Mouse (Mus musculus) thymus, adult 2 months (tissue): Measurements from ENCODE around the gene Scfd2. TPM values are rescaled to one million over a fixed set of nuclear protein-coding genes. Genes with fewer than 3 reads are reported as not detected.

Experiments
- DNase-seq: peaks from one replicate; pipeline ENCODE4 v3.0.0; 2021
- H3K27ac ChIP-seq: fragments of 200-500 bp; 2 replicates; pipeline ENCODE4 v1.5.1; 2012; ENCODE audit warnings: low read length, control low read depth; ENCODE audit not compliant: control insufficient read depth, insufficient read depth
- H3K27me3 ChIP-seq: fragments of 200-500 bp; 2 replicates; pipeline ENCODE4 v1.6.1; 2012; ENCODE audit warnings: mild to moderate bottlenecking, low read length, moderate library complexity, mixed read lengths; ENCODE audit not compliant: control insufficient read depth, insufficient read depth
- H3K36me3 ChIP-seq: fragments of 200-500 bp; 2 replicates; pipeline ENCODE4 v1.6.1; 2012; ENCODE audit warnings: mild to moderate bottlenecking, low read length, moderate library complexity; ENCODE audit not compliant: control insufficient read depth, insufficient read depth
- H3K4me1 ChIP-seq: fragments of 200-500 bp; replicated peaks from 2 replicates; pipeline ENCODE4 v1.6.1; 2012; ENCODE audit warnings: low read length; ENCODE audit not compliant: control insufficient read depth, insufficient read depth
- H3K4me3 ChIP-seq: fragments of 200-500 bp; 2 replicates; pipeline ENCODE4 v1.5.1; 2012; ENCODE audit warnings: mild to moderate bottlenecking, low read length, control low read depth, moderate library complexity; ENCODE audit not compliant: control insufficient read depth, insufficient read depth
- CTCF ChIP-seq: fragments of 200-500 bp; IDR thresholded peaks from 2 replicates; pipeline ENCODE4 v1.5.1; 2012; ENCODE audit warnings: mild to moderate bottlenecking, control low read depth, low read length, moderate library complexity, borderline replicate concordance; ENCODE audit not compliant: control insufficient read depth, poor library complexity, insufficient read depth; ENCODE audit errors: extremely low read depth
- POLR2A ChIP-seq: fragments of 200-500 bp; IDR thresholded peaks from 2 replicates; pipeline ENCODE4 v1.6.1; 2012; ENCODE audit warnings: mild to moderate bottlenecking, low read length, control low read depth, moderate library complexity; ENCODE audit not compliant: control insufficient read depth, poor library complexity, insufficient read depth; ENCODE audit errors: extremely low read depth
- WGBS: fragments of 180-500 bp; shearing (Covaris S2); methylation state at CpG from one replicate; pipeline ENCODE4 v1.1.7; 2018; 5-methylcytosine and 5-hydroxymethylcytosine counted together
- polyA plus RNA-seq: library from polyadenylated mRNA; depleted of rRNA; stranded (reverse); fragments of >200 nt; gene quantifications from 2 replicates; pipeline ENCODE4 v1.2.3, GENCODE M21; 2012

Scfd2 gene
- polyA plus RNA-seq, 1 experiment: 14.5 TPM

DNA sequence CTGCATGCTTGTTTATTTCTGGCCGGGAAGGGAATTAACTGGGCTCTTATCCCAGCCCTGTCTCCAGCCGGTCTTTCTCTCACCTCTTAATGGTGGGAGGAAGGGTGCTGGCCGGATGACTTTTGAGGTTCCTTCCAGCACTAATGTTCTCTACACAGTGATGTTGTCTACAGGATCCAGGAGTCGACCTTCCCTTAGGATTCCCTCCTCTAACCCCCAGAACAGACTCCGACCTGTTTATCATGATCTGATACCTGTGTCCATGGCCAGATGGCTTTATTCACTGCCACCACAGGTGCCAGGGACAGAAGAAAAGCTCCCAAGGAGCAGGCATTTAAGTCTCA lies 265.1 kb downstream of the Scfd2 start:
- no peak for TF ChIP-seq POLR2A
- TF ChIP-seq CTCF: no peak
- no peaks in the 10 kb centered on the region for H3K36me3 ChIP-seq
- WGBS: 95% methylated on average over 5 of the region's 5 CpGs
- peaks cover 34% of the 10 kb centered on the region for H3K4me1 ChIP-seq
- no peak overlapping the region for H3K4me3 ChIP-seq
- H3K27me3 ChIP-seq: no peaks in the 10 kb centered on the region
- H3K27ac ChIP-seq: no peak overlapping the region
- DNase-seq: no peak

DNA sequence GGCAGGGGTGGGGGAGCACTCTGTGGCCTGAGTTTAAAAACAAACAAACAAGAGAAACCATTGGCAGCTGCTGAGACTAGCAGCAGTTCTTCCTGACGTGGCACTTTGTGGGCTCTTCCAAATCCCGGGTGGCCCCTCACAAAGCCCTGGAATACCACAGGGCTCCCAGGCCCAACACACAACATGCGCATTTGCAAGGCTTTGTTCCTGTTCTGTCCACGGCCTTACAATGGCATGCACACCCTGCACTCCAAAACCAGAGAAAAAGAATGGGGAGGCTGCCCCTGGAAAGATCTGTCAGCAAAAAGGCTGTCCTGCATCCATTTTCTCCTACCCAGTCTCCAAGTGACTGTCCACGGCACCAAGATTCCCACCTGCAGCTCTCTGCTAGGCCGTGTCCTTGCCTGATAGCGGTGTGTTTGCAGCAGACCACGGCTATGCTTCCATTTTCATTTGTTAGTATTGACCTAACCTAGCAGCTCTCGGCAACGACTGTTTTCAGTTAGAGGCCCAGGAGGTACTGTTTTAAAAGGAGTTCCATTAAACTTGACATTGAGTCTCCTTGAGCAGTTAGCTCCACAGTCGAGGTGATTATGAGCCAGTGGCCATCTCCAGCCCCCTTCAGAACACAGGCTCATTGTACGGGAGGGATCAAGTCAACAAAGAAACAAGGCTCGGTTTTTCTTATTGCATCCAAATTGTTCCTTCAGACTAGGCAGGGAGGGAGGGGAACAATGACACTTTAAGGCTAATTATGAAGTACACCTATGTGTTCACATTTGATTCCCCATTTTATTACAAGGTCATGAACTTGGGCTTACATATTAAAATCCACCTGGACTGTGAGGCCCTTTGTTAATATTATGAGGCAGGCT lies 265.7 kb downstream of the Scfd2 start:
- Histone ChIP-seq H3K4me3 (no peak overlapping the region), H3K27ac (no peak overlapping the region), H3K4me1 (peaks cover 39% of the 10 kb centered on the region), H3K36me3 (no peaks in the 10 kb centered on the region), H3K27me3 (no peaks in the 10 kb centered on the region)
- 94% methylated on average over 13 of the region's 13 CpGs for WGBS
- TF ChIP-seq POLR2A (no peak), CTCF (no peak)
- DNase-seq: no peak

DNA sequence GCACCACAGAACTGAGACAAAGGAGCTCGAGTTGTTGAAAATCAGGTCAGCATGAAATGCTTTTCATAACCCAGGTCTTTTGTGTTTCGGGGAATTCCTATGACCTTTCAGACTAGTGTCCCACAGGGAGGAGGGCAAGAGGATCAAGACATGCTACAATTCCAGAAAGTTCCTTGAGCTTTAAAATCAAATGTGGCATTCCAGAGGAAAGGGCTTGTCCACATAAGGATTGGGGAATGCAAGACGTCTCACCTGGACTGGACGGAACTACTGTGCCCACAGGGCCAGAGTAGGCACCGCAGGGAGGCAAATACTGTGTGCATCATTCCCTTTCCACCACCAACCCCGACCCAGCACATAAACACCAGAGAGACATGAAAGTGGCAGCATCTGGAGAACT lies 266.4 kb downstream of the Scfd2 start:
- Histone ChIP-seq H3K27me3 (no peaks in the 10 kb centered on the region), H3K36me3 (no peaks in the 10 kb centered on the region), H3K4me3 (no peak overlapping the region), H3K4me1 (peaks cover 43% of the 10 kb centered on the region), H3K27ac (no peak overlapping the region)
- no peak for DNase-seq
- TF ChIP-seq POLR2A: no peak
- no peak for TF ChIP-seq CTCF
- 92% methylated on average over 6 of the region's 6 CpGs for whole genome bisulfite sequencing

DNA sequence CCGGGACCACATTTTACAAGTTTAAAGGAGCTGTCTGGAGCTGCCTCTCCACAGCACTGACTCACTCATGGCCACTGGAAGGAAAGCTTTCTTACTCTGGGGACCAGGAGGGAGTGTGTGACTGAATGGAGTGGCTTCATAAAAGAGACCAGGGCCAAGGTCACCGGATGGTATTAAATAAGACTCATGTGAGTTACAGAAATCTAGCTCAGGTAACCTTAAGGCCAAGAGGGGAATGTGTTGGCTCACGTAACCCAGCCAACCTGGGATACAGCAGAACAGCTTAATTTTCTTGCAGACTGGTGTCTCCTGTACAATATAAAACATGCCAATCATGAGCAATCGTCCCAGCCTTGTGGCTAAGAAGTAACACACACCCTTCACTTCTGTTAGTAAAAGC lies 267.0 kb downstream of the Scfd2 start:
- 94% methylated on average over 4 of the region's 4 CpGs for WGBS
- no peak overlapping the region for H3K27ac ChIP-seq
- H3K27me3 ChIP-seq: no peaks in the 10 kb centered on the region
- H3K4me1 ChIP-seq: peaks cover 47% of the 10 kb centered on the region
- H3K4me3 ChIP-seq: no peak overlapping the region
- H3K36me3 ChIP-seq: no peaks in the 10 kb centered on the region
- TF ChIP-seq POLR2A: no peak
- no peak for TF ChIP-seq CTCF
- DNase-seq: no peak

DNA sequence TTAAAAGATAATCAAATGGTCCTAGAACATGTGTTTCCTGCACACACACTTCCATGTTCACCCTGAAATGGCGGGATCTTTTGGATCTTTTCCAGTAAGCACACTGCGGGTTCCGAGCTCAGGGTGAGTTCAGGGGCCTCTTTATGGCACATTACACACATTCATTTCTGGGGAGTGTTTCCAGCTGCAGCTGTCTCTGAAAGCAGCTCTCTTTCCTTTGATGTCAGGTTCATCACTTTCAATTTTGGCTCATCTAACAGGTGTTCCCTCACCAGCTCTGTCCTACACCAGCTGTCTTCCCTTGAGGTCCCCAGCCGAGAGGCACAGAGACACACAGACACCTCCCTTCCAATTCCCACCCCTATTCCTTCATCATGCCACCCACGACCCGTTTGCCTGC lies 270.5 kb downstream of the Scfd2 start:
- Histone ChIP-seq H3K4me1 (peaks cover 60% of the 10 kb centered on the region), H3K27me3 (no peaks in the 10 kb centered on the region), H3K36me3 (no peaks in the 10 kb centered on the region), H3K27ac (peak overlapping the region; percentile 96), H3K4me3 (no peak overlapping the region)
- TF ChIP-seq POLR2A (no peak), CTCF (no peak)
- WGBS: 5% methylated on average over 6 of the region's 6 CpGs
- DNase-seq: peak; percentile 57

DNA sequence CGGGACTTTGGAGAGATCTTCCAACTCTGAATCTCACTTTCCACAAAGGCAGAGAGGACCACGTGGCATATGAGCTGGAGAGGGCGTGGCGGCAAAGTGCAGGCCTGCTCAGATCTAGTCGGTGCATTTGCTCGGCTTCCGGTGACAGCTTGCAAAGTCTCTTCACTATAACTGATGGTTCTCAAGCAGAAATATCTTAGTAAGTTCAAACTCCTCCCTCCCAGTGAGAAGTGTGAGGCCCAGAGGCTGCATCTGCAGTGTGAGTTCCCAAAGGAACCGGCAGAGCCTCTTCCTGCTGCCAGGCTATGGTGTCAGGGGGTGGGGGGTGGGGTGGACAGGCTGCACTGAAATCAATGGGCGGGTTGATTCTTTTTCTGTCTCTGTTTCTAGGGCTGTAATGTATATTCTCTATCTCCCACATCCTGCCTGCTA lies 271.2 kb downstream of the Scfd2 start:
- TF ChIP-seq POLR2A: 0 out of 2 replicates have a peak, but pooled peaks have one; percentile 46
- no peak for TF ChIP-seq CTCF
- Histone ChIP-seq H3K27ac (peak overlapping the region; percentile 96), H3K36me3 (no peaks in the 10 kb centered on the region), H3K4me3 (peak overlapping the region; percentile 28), H3K4me1 (peaks cover 55% of the 10 kb centered on the region), H3K27me3 (no peaks in the 10 kb centered on the region)
- WGBS: 8% methylated on average over 9 of the region's 9 CpGs
- peak; percentile 71 for DNase-seq

DNA sequence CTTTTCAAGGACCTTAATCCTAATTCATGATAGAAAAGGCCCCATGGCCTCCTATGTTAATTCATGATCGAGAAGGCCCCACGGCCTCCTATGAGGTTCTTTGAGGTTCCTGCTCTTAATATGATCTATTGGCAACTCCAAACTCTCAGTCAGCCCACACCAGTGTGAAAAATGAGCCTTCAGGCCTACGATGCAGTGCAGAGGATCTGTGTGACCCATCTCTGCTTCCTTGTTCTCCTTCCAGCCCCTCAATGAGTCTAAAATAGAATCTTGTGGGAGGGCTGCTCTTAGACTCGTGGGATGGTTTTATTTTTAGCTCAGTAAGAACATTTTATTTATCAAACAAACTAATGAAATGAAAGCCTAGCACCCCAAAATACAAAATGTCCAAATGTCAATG lies 274.9 kb downstream of the Scfd2 start:
- 64% methylated on average over 4 of the region's 4 CpGs for WGBS
- Histone ChIP-seq H3K4me3 (no peak overlapping the region), H3K27ac (no peak overlapping the region), H3K4me1 (peaks cover 40% of the 10 kb centered on the region), H3K27me3 (no peaks in the 10 kb centered on the region), H3K36me3 (no peaks in the 10 kb centered on the region)
- DNase-seq: no peak
- TF ChIP-seq POLR2A (no peak), CTCF (no peak)
